Mouse (Mus musculus) intestine, postnatal 0 days (tissue): ENCODE data around the gene Zfp442. TPM values are rescaled to one million over a fixed set of nuclear protein-coding genes. Genes with fewer than 3 reads are reported as not detected.
"Not testable (repeated sequence)": the region's sequence is repeated elsewhere in the genome, so short reads cannot be mapped to it uniquely, and the experiment has no call there.

ENCODE experiments used
- ATAC-seq: fragments of 200-750 bp; cut with Nextera tagmentation; 2 replicates; pipeline ENCODE4 v1.8.0; 2017; ENCODE audit warnings: mild to moderate bottlenecking, moderate TSS enrichment, moderate library complexity
- H3K27ac ChIP-seq: fragments of 300-500 bp; sonication (generic); 2 replicates; pipeline ENCODE4 v1.5.1; 2014; ENCODE audit warnings: mild to moderate bottlenecking, low read depth, low read length, moderate library complexity
- H3K27me3 ChIP-seq: fragments of 300-500 bp; sonication (generic); replicated peaks from 2 replicates; pipeline ENCODE4 v1.6.1; 2014; ENCODE audit warnings: low read length, mixed read lengths; ENCODE audit not compliant: control insufficient read depth, insufficient read depth
- H3K36me3 ChIP-seq: fragments of 300-500 bp; sonication (generic); 2 replicates; pipeline ENCODE4 v1.6.1; 2014; ENCODE audit warnings: mild to moderate bottlenecking, moderate library complexity; ENCODE audit not compliant: control insufficient read depth, insufficient read depth
- H3K4me1 ChIP-seq: fragments of 300-500 bp; sonication (generic); replicated peaks from 2 replicates; pipeline ENCODE4 v1.6.1; 2014; ENCODE audit warnings: antibody characterized with exemption, low read length, mixed read lengths; ENCODE audit not compliant: control insufficient read depth, insufficient read depth
- H3K4me2 ChIP-seq: fragments of 300-500 bp; sonication (generic); replicated peaks from 2 replicates; pipeline ENCODE4 v1.6.1; 2014; ENCODE audit warnings: low read depth, mild to moderate bottlenecking, moderate library complexity
- H3K4me3 ChIP-seq: fragments of 300-500 bp; sonication (generic); 2 replicates; pipeline ENCODE4 v1.5.1; 2014; ENCODE audit warnings: low read depth, low read length
- H3K9ac ChIP-seq: fragments of 300-500 bp; sonication (generic); 2 replicates; pipeline ENCODE4 v1.6.1; 2014; ENCODE audit warnings: mild to moderate bottlenecking, low read depth, low read length
- H3K9me3 ChIP-seq: fragments of 300-500 bp; sonication (generic); 2 replicates; pipeline ENCODE4 v1.6.1; 2016; ENCODE audit warnings: mixed run types; ENCODE audit not compliant: control insufficient read depth
- CTCF ChIP-seq: sonication (generic); IDR thresholded peaks from 2 replicates; pipeline ENCODE4 v1.5.1; 2016; ENCODE audit warnings: low read depth, mild to moderate bottlenecking, control low read depth, antibody characterized with exemption, moderate library complexity
- WGBS: fragments of 180-500 bp; shearing (Covaris S2); extraction: QIAGEN DNeasy Blood & Tissue Kit; methylation state at CpG from one replicate; pipeline ENCODE4 v1.1.7; 2014; 5-methylcytosine and 5-hydroxymethylcytosine counted together
- polyA plus RNA-seq: library from polyadenylated mRNA; unstranded; fragments of >200 nt; fragmentation: Nextera tagmentation; extraction: Ambion mirVana; gene quantifications from 2 replicates; pipeline ENCODE4 v1.2.1, GENCODE M21; 2015

Zfp442 gene
- polyA plus RNA-seq, 1 experiment from 2014 or later: 1.2 TPM

DNA sequence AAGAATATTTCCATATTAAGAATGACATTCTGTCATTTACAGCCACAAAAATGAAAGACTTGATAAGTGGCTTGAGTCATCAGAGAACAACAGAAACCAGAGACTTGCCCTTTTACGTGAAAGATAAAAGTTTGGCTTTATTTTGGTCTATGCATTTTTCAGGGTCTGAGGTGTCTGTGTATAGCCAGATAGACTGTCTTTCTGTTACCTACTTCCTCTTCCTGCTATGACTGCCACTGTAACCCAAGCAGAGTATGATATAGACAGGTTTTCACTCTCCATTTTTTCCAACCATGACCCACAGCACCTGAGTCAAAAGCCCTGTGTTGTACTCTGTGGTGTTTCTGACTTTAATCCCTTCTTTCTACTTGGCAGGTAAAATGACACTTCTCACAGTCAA is 61.1 kb downstream of the Zfp442 start:
- H3K27me3 ChIP-seq: no peaks in the 10 kb centered on the region
- no peak overlapping the region for H3K4me3 ChIP-seq
- H3K27ac ChIP-seq: no peak overlapping the region
- no peak overlapping the region for H3K4me2 ChIP-seq
- no peaks in the 10 kb centered on the region for H3K36me3 ChIP-seq
- no peaks in the 10 kb centered on the region for H3K9me3 ChIP-seq
- 76% methylated on average over 1 of the region's 1 CpGs for WGBS
- no peak overlapping the region for H3K9ac ChIP-seq
- TF ChIP-seq CTCF: no peak
- no peak for ATAC-seq
- H3K4me1 ChIP-seq: no peaks in the 10 kb centered on the region

DNA sequence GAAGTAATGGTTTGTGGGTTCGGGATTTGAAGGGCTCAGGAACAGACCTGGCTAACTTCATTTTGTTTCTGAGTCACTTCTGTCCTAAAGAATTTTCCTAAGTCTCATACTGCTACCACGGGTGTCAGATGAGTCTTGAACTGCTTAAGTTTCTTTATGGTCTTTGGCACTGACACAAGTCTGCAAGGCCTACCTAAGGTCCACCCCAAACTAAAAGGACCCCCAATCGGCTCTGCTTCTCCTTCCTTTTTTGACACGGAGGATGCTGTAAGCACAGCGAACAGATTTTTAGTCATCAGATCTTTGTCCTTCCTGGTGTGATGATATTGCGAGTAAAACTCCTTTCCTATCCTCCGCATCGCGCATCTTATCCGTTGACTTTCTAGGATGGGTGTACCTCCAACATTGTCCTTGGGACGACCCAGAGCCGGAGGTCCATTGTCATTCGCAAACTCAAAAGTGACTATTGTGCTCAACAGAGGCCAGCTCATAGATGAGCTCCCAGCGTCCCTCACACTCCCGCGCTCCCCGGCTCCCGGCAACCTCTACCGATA is 65.7 kb downstream of the Zfp442 start:
- WGBS: 94% methylated on average over 18 of the region's 19 CpGs
- not testable (repeated sequence) for ATAC-seq, H3K27me3 ChIP-seq, H3K4me3 ChIP-seq, H3K9ac ChIP-seq, H3K4me2 ChIP-seq, H3K9me3 ChIP-seq, H3K4me1 ChIP-seq, H3K36me3 ChIP-seq, H3K27ac ChIP-seq

DNA sequence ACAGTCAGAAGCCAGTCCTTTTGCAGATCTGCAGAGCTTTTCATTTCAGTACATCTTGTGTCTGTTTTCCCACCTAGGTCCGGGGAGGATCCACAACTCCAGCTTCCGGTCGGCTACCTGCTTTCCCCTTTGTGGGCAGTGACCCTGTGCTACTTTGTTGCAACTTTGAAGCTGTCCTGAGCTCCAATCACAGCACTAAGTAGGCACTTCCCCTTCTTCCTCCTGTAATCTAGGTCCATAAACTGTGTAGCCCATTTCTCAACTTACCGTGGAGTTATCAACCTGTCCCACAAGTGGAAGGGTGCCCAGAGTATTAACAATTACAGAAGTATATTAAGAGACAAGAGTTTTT is 88.4 kb downstream of the Zfp442 start:
- Histone ChIP-seq H3K27me3 (no peaks in the 10 kb centered on the region), H3K9ac (0 out of 2 replicates have a peak overlapping the region, but pooled peaks have one; percentile 57), H3K27ac (no peak overlapping the region), H3K36me3 (no peaks in the 10 kb centered on the region), H3K4me3 (peak overlapping the region; percentile 56), H3K4me2 (peak overlapping the region; percentile 67), H3K4me1 (no peaks in the 10 kb centered on the region), H3K9me3 (no peaks in the 10 kb centered on the region)
- no peak for TF ChIP-seq CTCF
- ATAC-seq: peak; percentile 63; the same call in 1 of the 2 replicates
- WGBS: 3% methylated on average over 4 of the region's 4 CpGs

DNA sequence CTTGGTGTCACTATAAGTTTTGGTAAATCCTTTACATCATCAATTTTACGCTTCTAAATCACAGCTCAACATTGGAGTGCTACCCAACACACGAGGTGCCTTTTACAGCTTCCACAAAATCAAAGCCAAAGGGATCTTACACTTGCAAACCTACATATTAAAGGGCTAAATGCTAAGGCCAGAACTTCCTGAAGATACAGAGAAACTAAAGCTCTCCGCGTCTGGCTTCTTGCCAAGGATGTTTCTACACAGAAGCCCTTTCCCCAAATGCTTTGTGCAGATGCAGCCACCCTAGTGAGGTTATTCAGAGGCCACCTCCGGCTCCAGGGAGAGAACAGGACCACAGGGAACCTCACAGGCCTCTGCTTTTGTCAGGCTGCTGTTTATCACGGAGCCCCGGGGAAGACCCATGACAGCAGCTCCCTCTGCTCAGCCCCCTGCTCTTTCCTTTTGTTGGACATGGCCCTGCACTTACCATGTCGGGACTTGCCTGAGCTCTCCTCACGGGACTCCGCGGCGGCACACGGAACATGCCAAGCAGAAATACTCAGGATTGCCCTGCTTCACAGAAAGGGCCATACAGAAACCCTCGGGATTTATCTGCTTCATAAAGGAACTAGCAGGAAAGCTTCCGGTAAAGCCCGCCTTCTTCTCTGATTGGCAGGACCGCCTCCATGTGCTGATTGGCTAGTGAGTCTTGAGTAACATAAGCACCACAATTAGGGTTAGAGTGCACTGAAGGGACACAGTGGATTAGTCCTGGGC is 89.0 kb downstream of the Zfp442 start, which contains the start of gene 3300002I08Rik:
Gene 3300002I08Rik (minus strand): TSS at position 653 of the 765 bp plus-strand sequence.
- peak within 1 kb of the TSS; percentile 57 for H3K9ac ChIP-seq
- H3K4me2 ChIP-seq: peak within 1 kb of the TSS; percentile 67
- not testable (repeated sequence) for H3K9me3 ChIP-seq, H3K36me3 ChIP-seq, H3K4me1 ChIP-seq, H3K27me3 ChIP-seq
- under 1% methylated on average over 14 of the region's 17 CpGs for WGBS
- H3K27ac ChIP-seq: peak within 1 kb of the TSS; percentile 50; the same call in 1 of the 2 replicates
- ATAC-seq: peak; percentile 95
- H3K4me3 ChIP-seq: peak within 1 kb of the TSS; percentile 56

Other genes starting within 250 kb of the Zfp442 start
- gene Zfp937, start 233.4 kb downstream of the Zfp442 start, polyA plus RNA-seq: 1.4 and 1.7 TPM in 2 replicates
- 1.2 and 1.3 TPM in 2 replicates for gene Gm21994, start 195.9 kb downstream of the Zfp442 start, polyA plus RNA-seq
- not detected in 2 replicates for gene Gm14124, start 194.0 kb downstream of the Zfp442 start, polyA plus RNA-seq
- gene Gm10130, start 127.8 kb downstream of the Zfp442 start, polyA plus RNA-seq: 0.89 and 1.0 TPM in 2 replicates
- 1.5 and 1.6 TPM in 2 replicates for gene 3300002I08Rik, start 88.7 kb downstream of the Zfp442 start, polyA plus RNA-seq
- not detected in 2 replicates for gene Zfp345, start 33.6 kb upstream of the Zfp442 start, polyA plus RNA-seq
- gene Cst7, start 118.9 kb upstream of the Zfp442 start, polyA plus RNA-seq: 0.16 TPM in 1 of 2 replicates, not detected in the other
- gene Apmap, start 157.1 kb upstream of the Zfp442 start, polyA plus RNA-seq: 24.4 TPM in 2 replicates
- gene Acss1, start 217.0 kb upstream of the Zfp442 start, polyA plus RNA-seq: 36.5 and 44.3 TPM in 2 replicates
- gene Vsx1, start 237.9 kb upstream of the Zfp442 start, polyA plus RNA-seq: not detected in 2 replicates